Mouse (Mus musculus) CH12F3 (cell line): Measurements from ENCODE around the gene Dmrt3.

ENCODE experiments used
- in situ Hi-C: fragments of 300-500 bp; cut with MboI; formaldehyde crosslinking; loops from 2 replicates; pipeline ENCODE4 v1.14.3; 2020; ENCODE audit warnings: low sequenced_read_pairs

The Dmrt3 gene

GRCm38 (mm10) chr19:25672101-25672950, 62.2 kb downstream of the Dmrt3 start, which contains the start of gene Dmrt2:
Gene Dmrt2, plus strand, starts transcription at chr19:25672411.
- in situ Hi-C loops: no loop called here
